Mouse (Mus musculus) liver, embryonic 16.5 days (tissue): ENCODE measurements at regions not wholly inside any gene's neighbourhood (a gene's known extent, or its start where the extent isn't known, plus 50 kb on each side); places are given as distances from the start of the nearest gene placed in this dataset.
"Not testable (repeated sequence)": the region's sequence is repeated elsewhere in the genome, so short reads cannot be mapped to it uniquely, and the experiment has no call there.

Source experiments
- ATAC-seq: fragments of 200-750 bp; cut with Nextera tagmentation; 2 replicates; pipeline ENCODE4 v1.8.0; 2017; ENCODE audit warnings: low read depth, mild to moderate bottlenecking, moderate number of reproducible peaks, moderate library complexity
- H3K27ac ChIP-seq: fragments of 300-500 bp; sonication (generic); 2 replicates; pipeline ENCODE4 v1.5.1; 2014; ENCODE audit warnings: mild to moderate bottlenecking, low read length
- H3K27me3 ChIP-seq: fragments of 300-500 bp; sonication (generic); 2 replicates; pipeline ENCODE4 v1.6.1; 2014; ENCODE audit warnings: low read depth, low read length, mixed read lengths; ENCODE audit not compliant: control insufficient read depth, insufficient read depth
- H3K36me3 ChIP-seq: fragments of 300-500 bp; sonication (generic); 2 replicates; pipeline ENCODE4 v1.6.1; 2014; ENCODE audit warnings: mild to moderate bottlenecking; ENCODE audit not compliant: control insufficient read depth, insufficient read depth
- H3K4me1 ChIP-seq: fragments of 300-500 bp; sonication (generic); 2 replicates; pipeline ENCODE4 v1.6.1; 2014; ENCODE audit warnings: low read depth, low read length, mixed read lengths; ENCODE audit not compliant: control insufficient read depth
- H3K4me2 ChIP-seq: fragments of 300-500 bp; sonication (generic); 2 replicates; pipeline ENCODE4 v1.6.1; 2014; ENCODE audit warnings: low read depth, low read length, mixed read lengths
- H3K4me3 ChIP-seq: fragments of 300-500 bp; sonication (generic); 2 replicates; pipeline ENCODE4 v1.5.1; 2014; ENCODE audit warnings: low read depth, mild to moderate bottlenecking, low read length
- H3K9ac ChIP-seq: fragments of 300-500 bp; sonication (generic); 2 replicates; pipeline ENCODE4 v1.6.1; 2014; ENCODE audit warnings: low read depth, low read length
- H3K9me3 ChIP-seq: fragments of 300-500 bp; sonication (generic); replicated peaks from 2 replicates; pipeline ENCODE4 v1.6.1; 2016; ENCODE audit warnings: low read length; ENCODE audit not compliant: control insufficient read depth
- WGBS: fragments of 180-500 bp; shearing (Covaris S2); extraction: QIAGEN DNeasy Blood & Tissue Kit; methylation state at CpG from one replicate; pipeline ENCODE4 v1.1.7; 2014; ENCODE audit not compliant: insufficient replicate concordance; 5-methylcytosine and 5-hydroxymethylcytosine counted together

GRCm38 (mm10) chr10:95736743-95737142, 63.5 kb upstream of the Anapc15-ps start:
- not testable (repeated sequence) for H3K9ac ChIP-seq, H3K9me3 ChIP-seq, H3K36me3 ChIP-seq, H3K4me1 ChIP-seq, H3K27ac ChIP-seq, H3K27me3 ChIP-seq, H3K4me2 ChIP-seq, ATAC-seq, H3K4me3 ChIP-seq
- WGBS = 46% methylated on average over 5 of the region's 5 CpGs

- 72% methylated on average over 10 of the region's 10 CpGs for WGBS
- Histone ChIP-seq H3K27ac (no peak overlapping the region), H3K9me3 (no peaks in the 10 kb centered on the region), H3K9ac (no peak overlapping the region), H3K36me3 (no peaks in the 10 kb centered on the region), H3K4me3 (no peak overlapping the region), H3K4me1 (no peaks in the 10 kb centered on the region), H3K4me2 (no peak overlapping the region), H3K27me3 (no peaks in the 10 kb centered on the region)
- ATAC-seq = no peak
These were observed 57.8 kb upstream of the Anapc15-ps start for GRCm38 (mm10) chr10:95731001-95731400.

DNA sequence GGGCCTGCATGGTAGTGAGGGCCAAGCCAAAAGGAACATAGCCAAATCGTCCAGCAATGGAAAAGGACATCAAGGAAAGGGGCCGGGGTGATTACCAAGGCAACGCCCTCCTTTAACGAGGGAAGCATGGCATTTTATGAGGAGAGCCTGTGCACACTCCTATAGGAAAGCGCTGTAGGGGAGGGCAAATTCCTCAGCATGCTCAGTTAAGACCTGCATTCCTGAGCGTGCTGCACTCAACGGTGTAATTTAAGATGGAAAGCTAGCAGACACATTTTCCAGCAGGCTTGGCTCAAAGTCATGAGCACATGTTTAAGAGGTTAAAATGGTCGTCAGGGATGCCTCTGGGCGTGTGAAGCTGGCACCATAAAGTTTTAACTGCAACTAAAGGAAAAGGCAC, 56.6 kb upstream of the Anapc15-ps start:
- no peaks in the 10 kb centered on the region for H3K9me3 ChIP-seq
- ATAC-seq = no peak

GRCm38 (mm10) chr10:95725910-95726309, 52.7 kb upstream of the Anapc15-ps start:
- Histone ChIP-seq H3K36me3 (no peaks in the 10 kb centered on the region), H3K4me2 (no peak overlapping the region), H3K9me3 (no peaks in the 10 kb centered on the region), H3K4me3 (no peak overlapping the region), H3K27ac (no peak overlapping the region), H3K4me1 (peaks cover 8% of the 10 kb centered on the region), H3K9ac (no peak overlapping the region), H3K27me3 (no peaks in the 10 kb centered on the region)
- no peak for ATAC-seq
- WGBS = 63% methylated on average over 5 of the region's 5 CpGs

More for the DNA sequence above, 56.6 kb upstream of the Anapc15-ps start:
- 52% methylated on average over 9 of the region's 9 CpGs for WGBS
- Histone ChIP-seq H3K4me3 (no peak overlapping the region), H3K27ac (no peak overlapping the region), H3K36me3 (no peaks in the 10 kb centered on the region), H3K4me2 (no peak overlapping the region), H3K27me3 (no peaks in the 10 kb centered on the region), H3K4me1 (no peaks in the 10 kb centered on the region; the same call in 1 of the 2 replicates), H3K9ac (no peak overlapping the region)

DNA sequence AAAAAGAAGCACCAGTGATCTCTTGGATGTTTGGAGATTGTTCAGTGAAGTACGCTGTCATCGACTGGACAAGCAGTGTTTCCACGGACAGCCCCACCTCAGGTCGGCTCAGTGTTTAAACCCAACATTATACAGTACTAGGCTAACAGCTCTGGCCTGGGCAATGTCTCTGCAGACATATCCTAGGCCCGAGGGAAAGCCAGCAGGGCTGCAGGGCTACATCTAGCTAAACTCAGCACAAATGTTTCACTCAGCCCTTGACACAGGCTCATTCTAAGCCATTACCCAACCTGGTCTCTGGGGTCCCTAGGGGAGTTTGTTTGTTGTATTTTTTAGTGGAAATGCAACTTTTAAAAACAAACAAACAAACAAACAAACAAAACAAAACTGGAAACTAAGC, 52.1 kb upstream of the Anapc15-ps start:
- Histone ChIP-seq H3K36me3 (no peaks in the 10 kb centered on the region), H3K9ac (no peak overlapping the region), H3K4me2 (no peak overlapping the region), H3K4me3 (no peak overlapping the region), H3K9me3 (no peaks in the 10 kb centered on the region), H3K4me1 (peaks cover 11% of the 10 kb centered on the region), H3K27ac (no peak overlapping the region), H3K27me3 (no peaks in the 10 kb centered on the region)
- no peak for ATAC-seq
- 63% methylated on average over 5 of the region's 5 CpGs for WGBS
